Mouse (Mus musculus): ENCODE results near the gene Lin28a. TPM values are rescaled to one million over a fixed set of nuclear protein-coding genes. Genes with fewer than 3 reads are reported as not detected.

The Lin28a gene
- polyA plus RNA-seq, 1 experiment from 2014 or later = not detected

DNA sequence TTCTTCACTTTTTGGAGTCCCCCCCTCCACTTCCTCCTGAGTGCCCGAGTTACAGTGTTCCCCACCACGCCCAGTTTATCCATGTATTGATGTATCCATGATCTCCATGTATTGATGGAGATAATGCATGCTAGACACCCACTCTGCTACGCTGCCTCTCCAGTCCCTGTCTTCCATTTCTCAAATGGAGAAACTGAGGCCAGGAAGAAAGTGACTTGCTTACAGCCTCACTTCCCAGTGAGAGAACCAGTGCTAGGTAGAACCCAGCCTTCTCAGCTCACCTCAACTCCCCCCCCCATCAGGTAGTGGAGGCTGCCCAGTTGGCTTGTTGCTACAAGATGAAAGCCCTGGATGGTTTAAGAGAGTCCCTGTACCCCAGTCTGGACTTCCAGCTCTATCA, 34.9 kb upstream of the Lin28a start, which contains the start of gene Zfp683:
Zfp683 (plus strand) TSS at position 301 of the 400 bp plus-strand sequence.
- ATAC-seq = no peak
- in situ Hi-C loops (cut with MboI; ENCODE audit: low pct_unique_long_range_greater_than_20kb) = no loop called here
- no peak for DNase-seq (ENCODE audit: low read depth, low spot score)
- ChIA-PET POLR2A (no interaction called here), CTCF (no interaction called here)
- no peak for TF ChIP-seq CTCF (IDR thresholded peaks at IDR 0.05)
- H3K27me3 ChIP-seq = no peaks in the 10 kb centered on the region

- H3K27me3 ChIP-seq = no peaks in the 10 kb centered on the region
- no peak for ATAC-seq
- DNase-seq (ENCODE audit: low read depth, low spot score) = no peak
- CTCF ChIA-PET = no interaction called here
- TF ChIP-seq CTCF (IDR thresholded peaks at IDR 0.05) = no peak
- POLR2A ChIA-PET = no interaction called here
- in situ Hi-C loops (cut with MboI; ENCODE audit: low pct_unique_long_range_greater_than_20kb) = no loop called here
Measured at GRCm38 (mm10) chr4:134052560-134052959, 33.9 kb upstream of the Lin28a start.

GRCm38 (mm10) chr4:134051912-134052311, 33.3 kb upstream of the Lin28a start:
- in situ Hi-C loops (cut with MboI; ENCODE audit: low pct_unique_long_range_greater_than_20kb) = no loop called here
- POLR2A ChIA-PET = no interaction called here
- DNase-seq (ENCODE audit: low read depth, low spot score) (no peak), ATAC-seq (no peak)
- no peaks in the 10 kb centered on the region for H3K27me3 ChIP-seq
- CTCF ChIA-PET = no interaction called here
- TF ChIP-seq CTCF (IDR thresholded peaks at IDR 0.05) = no peak

DNA sequence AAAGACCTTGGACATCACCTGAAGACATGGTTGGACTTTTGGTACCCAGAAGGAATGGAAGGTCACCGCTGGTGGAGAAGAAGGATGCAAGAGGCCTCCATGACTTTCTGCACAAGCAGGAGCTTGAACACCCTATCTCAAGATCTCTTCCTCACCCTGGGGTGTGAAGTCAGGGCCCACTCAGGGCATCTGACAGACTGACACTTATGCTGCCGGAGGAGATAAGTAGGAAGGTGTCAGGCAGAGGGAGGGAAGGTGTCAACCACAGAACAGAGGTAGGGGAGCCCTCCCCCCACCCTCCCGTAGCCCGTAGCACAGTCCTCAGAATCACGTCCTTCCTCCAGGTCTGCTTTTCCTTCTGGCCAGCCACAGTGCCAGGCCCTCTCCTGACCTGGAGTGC, 29.0 kb upstream of the Lin28a start:
- TF ChIP-seq CTCF (IDR thresholded peaks at IDR 0.05) = no peak
- in situ Hi-C loops (cut with MboI; ENCODE audit: low pct_unique_long_range_greater_than_20kb) = no loop called here
- H3K27me3 ChIP-seq = no peaks in the 10 kb centered on the region
- POLR2A ChIA-PET = no interaction called here
- CTCF ChIA-PET = no interaction called here
- ATAC-seq (no peak), DNase-seq (ENCODE audit: low read depth, low spot score) (no peak)

- H3K27me3 ChIP-seq = no peaks in the 10 kb centered on the region
- POLR2A ChIA-PET = no interaction called here
- DNase-seq (ENCODE audit: low read depth, low spot score) (no peak), ATAC-seq (no peak)
- CTCF ChIA-PET = no interaction called here
- TF ChIP-seq CTCF (IDR thresholded peaks at IDR 0.05) = no peak
- in situ Hi-C loops (cut with MboI; ENCODE audit: low pct_unique_long_range_greater_than_20kb) = no loop called here
Measured at GRCm38 (mm10) chr4:134043041-134043440, 24.4 kb upstream of the Lin28a start.

DNA sequence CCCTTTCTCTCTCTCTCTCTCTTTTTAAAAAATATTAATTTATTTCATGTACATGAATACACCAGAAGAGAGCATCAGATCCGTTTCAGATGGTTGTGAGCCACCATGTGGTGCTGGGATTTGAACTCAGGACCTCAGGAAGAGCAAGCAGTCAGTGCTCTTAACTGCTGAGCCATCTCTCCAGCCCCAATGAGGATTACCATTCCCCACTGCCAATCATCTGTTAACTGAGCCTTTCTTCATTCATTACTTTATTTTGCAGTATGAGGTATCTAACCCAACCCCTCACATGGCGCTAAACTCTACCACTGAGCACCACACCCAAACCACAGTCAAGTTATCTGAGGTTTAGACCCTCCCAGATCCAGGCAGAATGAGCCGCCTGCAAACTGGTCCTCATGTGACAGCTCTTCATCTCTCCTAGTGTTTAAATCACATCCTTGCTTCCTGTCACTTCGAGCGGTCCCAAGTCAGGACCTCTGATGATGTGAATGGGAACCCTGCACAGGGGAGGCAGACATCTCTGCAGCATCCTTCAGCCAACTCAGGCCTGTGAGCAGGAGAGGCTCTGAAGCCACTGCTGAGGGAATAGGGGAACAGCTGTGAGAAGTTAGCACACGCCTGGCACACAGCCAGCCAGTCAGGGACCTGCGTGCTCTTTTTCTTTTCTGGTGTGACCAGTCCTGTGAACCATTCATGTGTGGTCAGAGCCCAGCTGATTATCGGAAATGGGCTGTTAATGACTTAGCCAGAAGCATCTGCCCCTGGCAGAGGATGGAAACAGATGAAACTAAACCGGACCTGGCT, 22.9 kb upstream of the Lin28a start:
- POLR2A ChIA-PET = no interaction called here
- in situ Hi-C loops (cut with MboI; ENCODE audit: low pct_unique_long_range_greater_than_20kb) = no loop called here
- DNase-seq (ENCODE audit: low read depth, low spot score) (peak; percentile 57), ATAC-seq (peak; percentile 47)
- no peaks in the 10 kb centered on the region for H3K27me3 ChIP-seq
- no peak for TF ChIP-seq CTCF (IDR thresholded peaks at IDR 0.05)
- CTCF ChIA-PET = no interaction called here

- no peak for ATAC-seq
- in situ Hi-C loops (cut with MboI; ENCODE audit: low pct_unique_long_range_greater_than_20kb) = loop anchor here (5.0 to 10.0 kb wide), 3 partner anchors 46 to 259 kb away; partner anchors contain the start of gene Cep85
Measured at GRCm38 (mm10) chr4:134035953-134036352, 17.3 kb upstream of the Lin28a start.

GRCm38 (mm10) chr4:134025802-134026201, 7.2 kb upstream of the Lin28a start:
- ChIA-PET POLR2A (no interaction called here), CTCF (no interaction called here)
- in situ Hi-C loops (cut with MboI; ENCODE audit: low pct_unique_long_range_greater_than_20kb) = no loop called here
- TF ChIP-seq CTCF (IDR thresholded peaks at IDR 0.05) = no peak
- DNase-seq (ENCODE audit: low read depth, low spot score) (no peak), ATAC-seq (no peak)
- no peaks in the 10 kb centered on the region for H3K27me3 ChIP-seq

More at GRCm38 (mm10) chr4:134035953-134036352, 17.3 kb upstream of the Lin28a start:
- TF ChIP-seq CTCF (IDR thresholded peaks at IDR 0.05) = peak; percentile 91
- ChIA-PET POLR2A (no interaction called here), CTCF (interaction anchor here (0.6 to 1.3 kb wide), 8 partner anchors 12 to 257 kb away, joined by 3 to 9 read pairs (median 3); partner anchors contain the start of gene Cd52)
- DNase-seq (ENCODE audit: low read depth, low spot score) = peak; percentile 12
- peaks cover 5% of the 10 kb centered on the region for H3K27me3 ChIP-seq

DNA sequence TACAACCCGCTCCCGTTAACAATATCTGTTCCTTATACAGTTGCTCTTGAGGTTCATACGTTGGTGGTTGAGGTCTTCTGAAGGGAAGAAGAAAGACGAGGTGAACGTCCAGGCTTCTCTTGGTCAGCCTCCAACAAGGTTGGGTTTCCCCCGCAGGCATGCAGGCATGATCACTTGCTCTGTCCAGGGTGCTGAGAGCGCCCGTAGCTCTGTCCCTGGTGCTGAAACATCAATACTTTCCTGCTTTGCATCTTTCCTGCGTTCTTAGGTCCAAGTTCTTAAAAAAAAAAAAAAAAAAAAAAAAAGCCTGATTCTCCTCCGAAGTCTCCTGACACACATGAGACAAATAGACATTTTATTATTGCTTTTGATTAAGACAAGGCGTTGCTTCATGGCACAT, 2.0 kb upstream of the Lin28a start:
- no peak for ATAC-seq
- peak; percentile 19 for DNase-seq (ENCODE audit: low read depth, low spot score)
- ChIA-PET POLR2A (no interaction called here), CTCF (no interaction called here)
- H3K27me3 ChIP-seq = peaks cover 17% of the 10 kb centered on the region
- in situ Hi-C loops (cut with MboI; ENCODE audit: low pct_unique_long_range_greater_than_20kb) = no loop called here
- TF ChIP-seq CTCF (IDR thresholded peaks at IDR 0.05) = no peak

- ChIA-PET CTCF (no interaction called here), POLR2A (interaction anchor here (0.6 kb wide), 1 partner anchor 163 kb away, joined by 3 read pairs; no protein-coding TSS in a partner anchor)
- no peak for TF ChIP-seq CTCF (IDR thresholded peaks at IDR 0.05)
- no peak for DNase-seq (ENCODE audit: low read depth, low spot score)
- in situ Hi-C loops (cut with MboI; ENCODE audit: low pct_unique_long_range_greater_than_20kb) = no loop called here
- peaks cover 17% of the 10 kb centered on the region for H3K27me3 ChIP-seq
- no peak for ATAC-seq
Measured at GRCm38 (mm10) chr4:134019641-134020351, 1.2 kb upstream of the Lin28a start.

DNA sequence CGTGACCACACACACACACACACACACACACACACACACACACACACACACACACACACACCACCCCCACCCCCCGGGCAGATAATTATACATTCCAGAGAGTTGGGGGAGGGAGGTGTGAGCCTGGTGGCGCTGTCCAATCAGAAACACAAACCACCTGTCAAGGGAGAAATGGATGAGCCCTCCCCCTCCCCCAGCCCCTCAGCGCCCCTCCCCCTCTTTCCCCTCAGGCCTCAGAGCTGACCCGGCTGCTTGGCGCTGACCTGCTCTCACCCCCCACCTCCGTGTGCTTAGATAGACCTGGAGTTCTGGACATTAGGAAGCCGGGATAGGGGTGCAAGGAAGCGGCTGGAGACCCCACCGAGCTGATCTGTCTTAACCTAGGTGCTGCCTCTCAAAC, 569 bp upstream of the Lin28a start:
- ChIA-PET POLR2A (interaction anchor here (0.6 kb wide), 1 partner anchor 163 kb away, joined by 3 read pairs; no protein-coding TSS in a partner anchor), CTCF (no interaction called here)
- H3K27me3 ChIP-seq = peaks cover 17% of the 10 kb centered on the region
- ATAC-seq (no peak), DNase-seq (ENCODE audit: low read depth, low spot score) (no peak)
- no peak for TF ChIP-seq CTCF (IDR thresholded peaks at IDR 0.05)
- in situ Hi-C loops (cut with MboI; ENCODE audit: low pct_unique_long_range_greater_than_20kb) = no loop called here
